In genomic region chr15:89592548-89592947, GRCm38 (mm10) we compare ENCODE assay signal across 8 mouse cellular contexts. TPM values are rescaled to one million over a fixed set of nuclear protein-coding genes. Genes with fewer than 3 reads are reported as not detected.
DNase-seq lines count a peak whose midpoint lies in the region; ATAC-seq lines count a peak whose summit lies in the region.

No protein-coding gene starts in this region.

- DNase-seq in heart, adult 9 months (ENCODE audit: low spot score in 2 of 2) = no peak
- DNase-seq in embryonic facial prominence, embryonic 10.5 days (ENCODE audit: low spot score) = no peak
- no peak for DNase-seq in hindbrain, embryonic 14.5 days (ENCODE audit: low spot score)
- DNase-seq in midbrain, embryonic 14.5 days = no peak
- no peak for DNase-seq in thymus, postnatal 0 days (ENCODE audit: low spot score)
- DNase-seq in layer of hippocampus, adult 8-10 months (ENCODE audit: low spot score in 2 of 2) = no peak
- DNase-seq in urinary bladder, adult 2 months (ENCODE audit: low spot score) = no peak

- peaks cover 4% of the 10 kb centered on the region for H3K36me3 ChIP-seq in heart, embryonic 13.5 days
- H3K36me3 ChIP-seq in embryonic facial prominence, embryonic 10.5 days (replicated peaks) = peaks cover 10% of the 10 kb centered on the region
- H3K36me3 ChIP-seq in hindbrain, embryonic 14.5 days (replicated peaks; ENCODE audit: control insufficient read depth, insufficient read depth) = peaks cover 14% of the 10 kb centered on the region; the same call in 1 of the 2 replicates
- H3K36me3 ChIP-seq in midbrain, embryonic 14.5 days (ENCODE audit: control insufficient read depth, insufficient read depth, low read length) = peaks cover 5% of the 10 kb centered on the region; the same call in 1 of the 2 replicates

- no peak overlapping the region for H3K27ac ChIP-seq in heart, embryonic 13.5 days (replicated peaks)
- H3K27ac ChIP-seq in embryonic facial prominence, embryonic 10.5 days (replicated peaks) = peak overlapping the region; percentile 81; the same call in 1 of the 2 replicates
- H3K27ac ChIP-seq in hindbrain, embryonic 14.5 days = no peak overlapping the region
- H3K27ac ChIP-seq in midbrain, embryonic 14.5 days (replicated peaks; ENCODE audit: low read depth, low read length) = no peak overlapping the region

- H3K9ac ChIP-seq in heart, embryonic 13.5 days = peak overlapping the region; percentile 91; the same call in 1 of the 2 replicates
- H3K9ac ChIP-seq in hindbrain, embryonic 14.5 days = peak overlapping the region; percentile 71
- H3K9ac ChIP-seq in midbrain, embryonic 14.5 days (replicated peaks; ENCODE audit: low read length) = peak overlapping the region; percentile 71

- ATAC-seq in heart, embryonic 13.5 days (ENCODE audit: extremely low read depth, insufficient number of reproducible peaks, low FRiP score, low TSS enrichment) = no peak
- ATAC-seq in hindbrain, embryonic 14.5 days (ENCODE audit: low FRiP score) = peak; percentile 25
- ATAC-seq in midbrain, embryonic 14.5 days (ENCODE audit: low FRiP score, low TSS enrichment) = peak; percentile 12; the same call in 1 of the 2 replicates

- peaks cover 10% of the 10 kb centered on the region for H3K4me1 ChIP-seq in heart, embryonic 13.5 days
- H3K4me1 ChIP-seq in embryonic facial prominence, embryonic 10.5 days = peaks cover 20% of the 10 kb centered on the region
- peaks cover 15% of the 10 kb centered on the region; the same call in 1 of the 2 replicates for H3K4me1 ChIP-seq in hindbrain, embryonic 14.5 days (replicated peaks; ENCODE audit: control insufficient read depth, insufficient read depth, low read length)
- H3K4me1 ChIP-seq in midbrain, embryonic 14.5 days (ENCODE audit: control insufficient read depth, insufficient read depth, low read length) = peaks cover 10% of the 10 kb centered on the region

- WGBS in heart, embryonic 13.5 days = 45% methylated on average over 4 of the region's 4 CpGs
- 47% methylated on average over 4 of the region's 4 CpGs for WGBS in embryonic facial prominence, embryonic 10.5 days
- 50% methylated on average over 4 of the region's 4 CpGs for WGBS in hindbrain, embryonic 14.5 days
- 47% methylated on average over 4 of the region's 4 CpGs for WGBS in midbrain, embryonic 14.5 days

- no peaks in the 10 kb centered on the region for H3K9me3 ChIP-seq in heart, embryonic 13.5 days
- H3K9me3 ChIP-seq in embryonic facial prominence, embryonic 10.5 days = no peaks in the 10 kb centered on the region
- H3K9me3 ChIP-seq in hindbrain, embryonic 14.5 days (ENCODE audit: control insufficient read depth, low read length) = no peaks in the 10 kb centered on the region
- no peaks in the 10 kb centered on the region for H3K9me3 ChIP-seq in midbrain, embryonic 14.5 days (ENCODE audit: control insufficient read depth, low read length)

- H3K4me2 ChIP-seq in heart, embryonic 13.5 days = peak overlapping the region; percentile 91
- peak overlapping the region; percentile 90 for H3K4me2 ChIP-seq in hindbrain, embryonic 14.5 days (replicated peaks)
- peak overlapping the region; percentile 77 for H3K4me2 ChIP-seq in midbrain, embryonic 14.5 days (ENCODE audit: low read length)

- peak overlapping the region; percentile 91 for H3K4me3 ChIP-seq in heart, embryonic 13.5 days
- H3K4me3 ChIP-seq in embryonic facial prominence, embryonic 10.5 days = peak overlapping the region; percentile 83
- peak overlapping the region; percentile 74; the same call in 1 of the 2 replicates for H3K4me3 ChIP-seq in hindbrain, embryonic 14.5 days (replicated peaks; ENCODE audit: low read length)
- peak overlapping the region; percentile 65 for H3K4me3 ChIP-seq in midbrain, embryonic 14.5 days (replicated peaks; ENCODE audit: low read depth, low read length)

- H3K27me3 ChIP-seq in heart, embryonic 13.5 days (replicated peaks) = no peaks in the 10 kb centered on the region
- no peaks in the 10 kb centered on the region for H3K27me3 ChIP-seq in embryonic facial prominence, embryonic 10.5 days (replicated peaks; ENCODE audit: low read depth, poor library complexity, severe bottlenecking)
- H3K27me3 ChIP-seq in hindbrain, embryonic 14.5 days (ENCODE audit: control insufficient read depth, insufficient read depth, low read length) = no peaks in the 10 kb centered on the region
- no peaks in the 10 kb centered on the region for H3K27me3 ChIP-seq in midbrain, embryonic 14.5 days (ENCODE audit: control insufficient read depth, insufficient read depth, low read length)

RNA-seq across cellular contexts. Expression of gene Rabl2, which starts 0.8 kb away (rescaled TPM):
- 19.2 and 21.4 TPM in 2 replicates for polyA plus RNA-seq in heart, embryonic 13.5 days (2015; fragmentation: Nextera tagmentation; extraction: Ambion mirVana)
- 70.3 and 74.6 TPM in 2 replicates for polyA plus RNA-seq in embryonic facial prominence, embryonic 10.5 days (2016; fragmentation: Nextera tagmentation; extraction: Ambion mirVana)
- polyA plus RNA-seq in hindbrain, embryonic 14.5 days (2014; fragmentation: Nextera tagmentation; extraction: Ambion mirVana) = 79.0 and 85.9 TPM in 2 replicates
- polyA plus RNA-seq in midbrain, embryonic 14.5 days (2014; fragmentation: Nextera tagmentation; extraction: Ambion mirVana) = 82.6 and 88.4 TPM in 2 replicates
- polyA plus RNA-seq in thymus, postnatal 0 days (2015; fragmentation: Nextera tagmentation; extraction: Ambion mirVana) = 13.0 and 15.7 TPM in 2 replicates
- total RNA-seq in layer of hippocampus, adult 8-10 months (2022) = 10 to 100 TPM; 27.2 to 41.2 (median 32.7) TPM
- 22.2 and 26.8 TPM in 2 replicates for polyA plus RNA-seq in urinary bladder, adult 2 months (2012; rRNA removed)

RNA-seq across cellular contexts. Expression of gene Acr, which starts 24.4 kb away (rescaled TPM):
- polyA plus RNA-seq in heart, embryonic 13.5 days (2015; fragmentation: Nextera tagmentation; extraction: Ambion mirVana) = 0.24 and 0.33 TPM in 2 replicates
- polyA plus RNA-seq in embryonic facial prominence, embryonic 10.5 days (2016; fragmentation: Nextera tagmentation; extraction: Ambion mirVana) = 0.18 TPM in 1 of 2 replicates, not detected in the other
- 1.0 and 1.8 TPM in 2 replicates for polyA plus RNA-seq in hindbrain, embryonic 14.5 days (2014; fragmentation: Nextera tagmentation; extraction: Ambion mirVana)
- 2.1 and 2.3 TPM in 2 replicates for polyA plus RNA-seq in midbrain, embryonic 14.5 days (2014; fragmentation: Nextera tagmentation; extraction: Ambion mirVana)
- polyA plus RNA-seq in thymus, postnatal 0 days (2015; fragmentation: Nextera tagmentation; extraction: Ambion mirVana) = not detected in 2 replicates
- total RNA-seq in layer of hippocampus, adult 8-10 months (2022) = 1 to 10 TPM in 3 of 4 experiments, under 1 TPM in 1; 0.95 to 2.1 (median 1.4) TPM
- polyA plus RNA-seq in urinary bladder, adult 2 months (2012; rRNA removed) = 0.63 and 0.71 TPM in 2 replicates
